Mouse (Mus musculus) kidney, adult 2 months (tissue): ENCODE measurements around the gene Clrn1.

Source experiments
- CTCF ChIP-seq: fragments of 200-500 bp; conservative IDR thresholded peaks from 2 replicates; pipeline ENCODE4 v1.5.1; 2011; ENCODE audit warnings: low read depth, mild to moderate bottlenecking, control low read depth, low read length, moderate library complexity, mixed read lengths; ENCODE audit not compliant: insufficient read depth, insufficient read length
- POLR2A ChIP-seq: fragments of 200-500 bp; IDR thresholded peaks from one replicate; pipeline ENCODE4 v1.6.1; 2011; ENCODE audit warnings: low read depth, low read length, control low read depth

GRCm38 (mm10) chr3:58922636-58923035 is 37.5 kb upstream of the Clrn1 start:
- TF ChIP-seq POLR2A (no peak), CTCF (no peak)
